Mouse (Mus musculus) stomach, embryonic 15.5 days (tissue): ENCODE measurements at regions not wholly inside any gene's neighbourhood (a gene's known extent, or its start where the extent isn't known, plus 50 kb on each side); places are given as distances from the start of the nearest gene placed in this dataset.

Source experiments
- ATAC-seq: fragments of 200-750 bp; cut with Nextera tagmentation; 2 replicates; pipeline ENCODE4 v1.8.0; 2017; ENCODE audit warnings: low read depth, moderate number of reproducible peaks, moderate TSS enrichment; ENCODE audit not compliant: insufficient read depth, low FRiP score
- H3K27ac ChIP-seq: fragments of 300-500 bp; sonication (generic); 2 replicates; pipeline ENCODE4 v1.5.1; 2015; ENCODE audit warnings: mild to moderate bottlenecking, inconsistent platforms
- H3K27me3 ChIP-seq: fragments of 300-500 bp; sonication (generic); replicated peaks from 2 replicates; pipeline ENCODE4 v1.6.1; 2015; ENCODE audit warnings: inconsistent platforms
- H3K36me3 ChIP-seq: fragments of 300-500 bp; sonication (generic); 2 replicates; pipeline ENCODE4 v1.6.1; 2015; ENCODE audit warnings: inconsistent platforms
- H3K4me1 ChIP-seq: fragments of 300-500 bp; sonication (generic); 2 replicates; pipeline ENCODE4 v1.6.1; 2015; ENCODE audit warnings: inconsistent platforms
- H3K4me2 ChIP-seq: fragments of 300-500 bp; sonication (generic); 2 replicates; pipeline ENCODE4 v1.6.1; 2015; ENCODE audit warnings: mild to moderate bottlenecking, inconsistent platforms
- H3K4me3 ChIP-seq: fragments of 300-500 bp; sonication (generic); replicated peaks from 2 replicates; pipeline ENCODE4 v1.5.1; 2015; ENCODE audit warnings: inconsistent platforms
- H3K9ac ChIP-seq: fragments of 300-500 bp; sonication (generic); 2 replicates; pipeline ENCODE4 v1.6.1; 2015; ENCODE audit warnings: inconsistent platforms
- H3K9me3 ChIP-seq: fragments of 300-500 bp; sonication (generic); 2 replicates; pipeline ENCODE4 v1.6.1; 2016; ENCODE audit warnings: inconsistent platforms
- WGBS: fragments of 180-500 bp; shearing (Covaris S2); methylation state at CpG from one replicate; pipeline ENCODE4 v1.1.7; 2015; 5-methylcytosine and 5-hydroxymethylcytosine counted together

- H3K4me3 ChIP-seq, result no peak overlapping the region
- WGBS, result 66% methylated on average over 5 of the region's 5 CpGs
- no peak overlapping the region for H3K9ac ChIP-seq
- H3K4me2 ChIP-seq, result no peak overlapping the region
- no peaks in the 10 kb centered on the region for H3K27me3 ChIP-seq
- H3K36me3 ChIP-seq, result no peaks in the 10 kb centered on the region
- peak; percentile 70 for ATAC-seq
- no peaks in the 10 kb centered on the region for H3K4me1 ChIP-seq
- no peak overlapping the region for H3K27ac ChIP-seq
- no peaks in the 10 kb centered on the region for H3K9me3 ChIP-seq
Observed at GRCm38 (mm10) chr19:32959844-32960195, 202.5 kb downstream of the Pten start.

- Histone ChIP-seq H3K36me3 (no peaks in the 10 kb centered on the region), H3K4me1 (no peaks in the 10 kb centered on the region), H3K4me2 (peak overlapping the region; percentile 25; the same call in 1 of the 2 replicates), H3K27ac (no peak overlapping the region), H3K4me3 (no peak overlapping the region), H3K27me3 (no peaks in the 10 kb centered on the region), H3K9ac (no peak overlapping the region), H3K9me3 (no peaks in the 10 kb centered on the region)
- WGBS, result 55% methylated on average over 9 of the region's 9 CpGs
- ATAC-seq, result no peak
Observed at GRCm38 (mm10) chr19:32960196-32960947, 203.1 kb downstream of the Pten start.

- no peak overlapping the region for H3K9ac ChIP-seq
- H3K27me3 ChIP-seq, result no peaks in the 10 kb centered on the region
- H3K4me2 ChIP-seq, result no peak overlapping the region
- H3K4me3 ChIP-seq, result no peak overlapping the region
- WGBS, result 68% methylated on average over 5 of the region's 5 CpGs
- H3K27ac ChIP-seq, result no peak overlapping the region
- no peak for ATAC-seq
- H3K9me3 ChIP-seq, result no peaks in the 10 kb centered on the region
- no peaks in the 10 kb centered on the region for H3K4me1 ChIP-seq
- no peaks in the 10 kb centered on the region for H3K36me3 ChIP-seq
Observed at GRCm38 (mm10) chr19:32961525-32961924, 204.2 kb downstream of the Pten start.

GRCm38 (mm10) chr19:32963983-32964382, 206.7 kb downstream of the Pten start:
- Histone ChIP-seq H3K27ac (no peak overlapping the region), H3K9ac (no peak overlapping the region), H3K4me3 (no peak overlapping the region), H3K9me3 (no peaks in the 10 kb centered on the region), H3K4me1 (no peaks in the 10 kb centered on the region), H3K36me3 (no peaks in the 10 kb centered on the region), H3K27me3 (no peaks in the 10 kb centered on the region), H3K4me2 (no peak overlapping the region)
- ATAC-seq, result no peak
- 39% methylated on average over 1 of the region's 1 CpGs for WGBS

- H3K4me2 ChIP-seq, result no peak overlapping the region
- WGBS, result 57% methylated on average over 2 of the region's 2 CpGs
- H3K27me3 ChIP-seq, result no peaks in the 10 kb centered on the region
- H3K9me3 ChIP-seq, result no peaks in the 10 kb centered on the region
- H3K9ac ChIP-seq, result no peak overlapping the region
- no peak overlapping the region for H3K27ac ChIP-seq
- H3K4me3 ChIP-seq, result no peak overlapping the region
- no peak for ATAC-seq
- no peaks in the 10 kb centered on the region for H3K4me1 ChIP-seq
- no peaks in the 10 kb centered on the region for H3K36me3 ChIP-seq
Observed at GRCm38 (mm10) chr19:32965488-32965887, 208.2 kb downstream of the Pten start.

DNA sequence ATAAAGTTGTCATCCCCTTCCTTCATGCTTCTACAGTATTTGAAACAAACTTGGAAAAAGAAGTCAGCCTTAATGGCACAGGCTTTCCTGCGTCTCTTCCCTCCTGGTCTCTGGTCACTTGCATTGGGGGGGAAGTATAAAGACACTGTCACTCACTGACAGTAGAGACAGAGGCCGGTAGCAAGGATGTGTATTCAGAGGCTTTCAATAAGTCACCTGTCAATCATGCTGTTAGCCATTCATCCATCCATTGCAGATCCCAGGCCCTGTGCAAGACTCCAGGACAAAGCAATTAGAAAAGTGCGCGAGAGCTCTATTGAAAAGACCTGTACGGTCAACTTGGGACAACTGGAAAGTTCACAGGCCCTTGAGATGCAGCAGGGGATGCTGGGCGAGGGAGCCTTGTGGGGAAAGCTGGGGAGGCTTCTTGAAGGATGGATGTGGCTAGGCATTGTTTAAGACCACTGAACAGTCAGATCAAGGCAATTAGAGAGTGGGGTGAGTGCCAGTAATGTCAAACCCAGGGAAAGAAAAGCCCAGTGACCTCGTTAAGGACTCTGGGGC, 212.0 kb downstream of the Pten start:
- no peak overlapping the region for H3K4me3 ChIP-seq
- no peaks in the 10 kb centered on the region for H3K27me3 ChIP-seq
- 81% methylated on average over 7 of the region's 7 CpGs for WGBS
- no peak overlapping the region for H3K27ac ChIP-seq
- no peaks in the 10 kb centered on the region for H3K36me3 ChIP-seq
- no peaks in the 10 kb centered on the region for H3K4me1 ChIP-seq
- H3K4me2 ChIP-seq, result no peak overlapping the region
- H3K9ac ChIP-seq, result no peak overlapping the region
- no peak for ATAC-seq
- no peaks in the 10 kb centered on the region for H3K9me3 ChIP-seq

DNA sequence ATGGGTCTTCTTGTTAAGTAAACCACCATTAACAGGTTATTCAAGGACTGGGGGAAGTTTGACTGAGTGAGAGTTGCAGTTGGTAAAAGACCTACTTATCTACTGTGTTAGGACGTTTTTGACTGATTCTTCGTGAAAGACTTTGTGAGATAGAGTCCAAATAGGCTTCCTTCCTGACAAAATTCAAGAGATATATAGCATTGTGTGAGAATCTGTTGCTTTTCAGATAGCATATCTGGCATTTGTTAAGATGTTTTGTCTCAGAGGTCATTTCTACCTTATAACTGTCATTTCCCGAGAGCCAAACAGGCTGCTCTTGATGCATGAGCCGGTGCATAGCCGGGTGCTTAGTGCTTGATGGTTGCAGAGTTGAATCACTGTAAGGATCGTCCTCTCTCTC, 214.8 kb downstream of the Pten start:
- Histone ChIP-seq H3K36me3 (no peaks in the 10 kb centered on the region), H3K9me3 (no peaks in the 10 kb centered on the region), H3K27ac (no peak overlapping the region), H3K4me2 (no peak overlapping the region), H3K4me3 (no peak overlapping the region), H3K4me1 (no peaks in the 10 kb centered on the region), H3K9ac (no peak overlapping the region), H3K27me3 (no peaks in the 10 kb centered on the region)
- WGBS, result 76% methylated on average over 6 of the region's 6 CpGs
- ATAC-seq, result no peak

DNA sequence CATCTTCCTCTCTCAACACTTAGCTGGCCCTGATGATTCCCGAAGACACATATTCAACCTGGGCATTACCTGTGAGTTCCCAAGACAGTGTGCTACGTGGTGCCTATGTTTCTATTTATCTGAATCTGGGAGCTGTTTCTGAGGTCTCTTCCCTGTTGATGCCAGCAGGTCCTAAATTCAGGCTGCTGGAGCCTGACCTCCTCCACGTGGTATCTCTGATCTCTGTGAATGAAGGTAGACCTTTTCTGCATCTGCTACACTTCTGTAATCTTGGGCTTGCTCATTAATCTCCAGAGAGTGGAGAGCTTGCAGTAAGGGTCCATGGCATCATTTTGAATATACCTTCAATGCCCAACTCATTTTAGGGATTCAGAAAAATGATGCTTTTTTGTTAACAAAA, 215.8 kb downstream of the Pten start:
- 76% methylated on average over 3 of the region's 3 CpGs for WGBS
- Histone ChIP-seq H3K27me3 (no peaks in the 10 kb centered on the region), H3K9ac (no peak overlapping the region), H3K9me3 (no peaks in the 10 kb centered on the region), H3K27ac (no peak overlapping the region), H3K4me1 (no peaks in the 10 kb centered on the region), H3K4me3 (no peak overlapping the region), H3K36me3 (no peaks in the 10 kb centered on the region), H3K4me2 (no peak overlapping the region)
- no peak for ATAC-seq

DNA sequence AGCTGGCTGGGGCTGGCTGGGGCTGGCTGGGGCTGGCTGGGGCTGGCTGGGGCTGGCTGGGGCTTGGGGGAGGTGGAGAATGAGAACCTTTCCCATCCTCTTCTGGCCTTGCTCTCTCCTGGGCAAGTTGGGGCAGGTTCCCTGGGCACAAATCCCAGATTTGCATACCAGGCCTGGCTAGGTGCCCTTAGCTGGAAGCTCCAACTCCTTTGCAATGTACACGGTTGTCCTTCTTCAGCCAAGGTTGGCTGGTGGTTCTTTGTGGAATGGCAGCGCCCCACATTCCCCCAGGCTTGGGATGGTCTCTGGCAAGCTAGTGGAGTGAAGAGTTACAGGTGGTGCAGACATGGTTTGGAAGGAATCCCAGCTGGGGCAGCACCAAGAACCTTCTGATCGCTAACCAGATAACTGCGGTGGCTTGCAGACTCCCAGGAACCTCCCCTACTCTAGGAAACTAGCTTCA, 217.5 kb downstream of the Pten start:
- 70% methylated on average over 4 of the region's 4 CpGs for WGBS
- Histone ChIP-seq H3K4me1 (no peaks in the 10 kb centered on the region), H3K9me3 (no peaks in the 10 kb centered on the region), H3K9ac (no peak overlapping the region), H3K36me3 (no peaks in the 10 kb centered on the region), H3K4me3 (no peak overlapping the region), H3K4me2 (no peak overlapping the region), H3K27ac (no peak overlapping the region), H3K27me3 (no peaks in the 10 kb centered on the region)
- ATAC-seq, result no peak

DNA sequence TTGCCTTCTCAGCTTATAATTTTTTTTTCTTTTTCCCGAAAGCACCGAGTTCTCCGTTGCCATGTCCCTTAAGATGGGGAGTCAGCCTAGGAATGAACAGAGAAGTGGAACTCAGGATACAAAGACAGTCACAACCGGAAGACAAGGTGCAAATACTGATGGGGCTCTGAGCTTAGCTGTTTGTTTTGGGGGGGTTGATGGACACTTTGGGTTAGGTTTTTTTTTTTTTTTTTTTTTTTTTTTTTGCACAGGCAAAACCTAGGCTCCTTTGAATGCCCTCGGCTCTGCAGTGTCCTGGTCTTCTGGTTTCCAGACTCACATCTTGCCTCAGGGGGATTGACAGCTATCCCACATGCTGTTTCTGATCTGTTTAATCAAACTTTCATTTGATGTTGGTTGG, 218.0 kb downstream of the Pten start:
- ATAC-seq, result no peak
- Histone ChIP-seq H3K9me3 (no peaks in the 10 kb centered on the region), H3K4me3 (no peak overlapping the region), H3K27me3 (no peaks in the 10 kb centered on the region), H3K4me1 (no peaks in the 10 kb centered on the region), H3K9ac (no peak overlapping the region), H3K36me3 (no peaks in the 10 kb centered on the region), H3K27ac (no peak overlapping the region), H3K4me2 (no peak overlapping the region)
- 90% methylated on average over 5 of the region's 5 CpGs for WGBS

DNA sequence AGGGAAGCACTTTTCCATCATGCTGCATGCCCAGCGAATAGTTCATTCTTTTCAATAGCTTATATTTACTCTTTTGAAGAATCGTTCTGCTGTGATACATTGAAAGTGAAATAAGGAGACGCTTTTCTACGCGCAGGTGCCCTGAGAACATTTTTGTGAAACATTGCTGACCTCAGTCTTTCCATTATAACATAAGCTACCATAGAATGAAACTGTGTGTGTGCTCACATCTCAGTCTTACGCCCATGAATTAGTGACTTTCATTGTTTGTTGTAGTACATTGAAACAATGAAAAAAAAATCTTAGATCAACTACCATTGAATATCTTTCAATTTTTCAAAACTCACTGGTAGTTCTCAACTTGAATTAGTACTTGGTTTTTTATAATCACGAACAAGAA, 219.2 kb downstream of the Pten start:
- Histone ChIP-seq H3K9me3 (no peaks in the 10 kb centered on the region), H3K27ac (no peak overlapping the region), H3K9ac (no peak overlapping the region), H3K4me2 (no peak overlapping the region), H3K36me3 (no peaks in the 10 kb centered on the region), H3K27me3 (no peaks in the 10 kb centered on the region), H3K4me1 (no peaks in the 10 kb centered on the region), H3K4me3 (no peak overlapping the region)
- ATAC-seq, result no peak
- 88% methylated on average over 7 of the region's 7 CpGs for WGBS

- no peaks in the 10 kb centered on the region for H3K4me1 ChIP-seq
- WGBS, result 71% methylated on average over 7 of the region's 7 CpGs
- H3K4me3 ChIP-seq, result no peak overlapping the region
- H3K4me2 ChIP-seq, result no peak overlapping the region
- no peak for ATAC-seq
- H3K36me3 ChIP-seq, result no peaks in the 10 kb centered on the region
- H3K27me3 ChIP-seq, result no peaks in the 10 kb centered on the region
- no peak overlapping the region for H3K9ac ChIP-seq
- no peaks in the 10 kb centered on the region for H3K9me3 ChIP-seq
- no peak overlapping the region for H3K27ac ChIP-seq
Observed at GRCm38 (mm10) chr19:32978037-32978745, 220.9 kb downstream of the Pten start.
